Mouse (Mus musculus): Measurements from ENCODE around the gene Sdk2. TPM values are rescaled to one million over a fixed set of nuclear protein-coding genes. Genes with fewer than 3 reads are reported as not detected.
A peak's percentile ranks its signal among the peaks of the same experiment; 100 is the strongest.

Gene Sdk2
- total and polyA plus RNA-seq, 2 experiments from 2014 or later, result 1.9 to 18.5 TPM

- no peak for DNase-seq
- Histone ChIP-seq H3K9me3 (ENCODE audit: low read length) (no peaks in the 10 kb centered on the region; the same call in 1 of the 2 replicates), H3K9ac (no peak overlapping the region), H3K4me3 (ENCODE audit: low read depth, low read length) (no peak overlapping the region), H3K27ac (ENCODE audit: low read depth, low read length) (no peak overlapping the region), H3K27me3 (ENCODE audit: insufficient read depth, low read length) (no peaks in the 10 kb centered on the region), H3K36me3 (ENCODE audit: insufficient read depth) (no peaks in the 10 kb centered on the region), H3K4me2 (ENCODE audit: low read depth) (no peak overlapping the region), H3K4me1 (ENCODE audit: insufficient read depth) (peaks cover 4% of the 10 kb centered on the region; the same call in 1 of the 2 replicates)
- no peak for ATAC-seq
- WGBS, result 88% methylated on average over 10 of the region's 10 CpGs
- TF ChIP-seq CTCF (IDR thresholded peaks at IDR 0.05; ENCODE audit: low read depth), result no peak
These were observed 5.8 kb upstream of the Sdk2 start for GRCm38 (mm10) chr11:114072644-114073043.

DNA sequence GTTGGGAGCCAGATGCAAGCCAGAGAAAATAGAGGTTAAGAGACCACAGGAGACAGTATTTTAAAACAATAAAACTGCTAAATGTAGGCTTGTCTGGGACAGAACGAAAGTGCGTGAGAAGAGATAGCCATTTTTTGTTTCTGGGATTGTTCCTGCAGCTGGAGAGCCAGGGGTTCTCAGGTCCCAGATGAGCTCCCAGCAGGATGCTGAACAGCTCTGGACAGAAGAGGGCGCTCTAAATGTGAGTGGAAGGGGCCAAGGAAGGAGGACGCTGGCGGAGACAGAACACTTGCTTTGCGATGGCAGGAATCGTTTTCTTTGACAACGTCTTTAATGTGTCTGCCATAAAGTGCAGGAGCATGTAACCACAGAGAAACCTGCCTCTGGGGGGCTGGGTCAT is 5.2 kb upstream of the Sdk2 start:
- H3K4me2 ChIP-seq (ENCODE audit: low read depth), result no peak overlapping the region
- WGBS, result 30% methylated on average over 8 of the region's 8 CpGs
- TF ChIP-seq CTCF (IDR thresholded peaks at IDR 0.05; ENCODE audit: low read depth), result peak; percentile 63
- H3K4me3 ChIP-seq (ENCODE audit: low read depth, low read length), result no peak overlapping the region
- peaks cover 4% of the 10 kb centered on the region; the same call in 1 of the 2 replicates for H3K4me1 ChIP-seq (ENCODE audit: insufficient read depth)
- ATAC-seq (no peak), DNase-seq (peak; percentile 49)
- H3K9ac ChIP-seq, result no peak overlapping the region
- no peaks in the 10 kb centered on the region for H3K36me3 ChIP-seq (ENCODE audit: insufficient read depth)
- no peak overlapping the region for H3K27ac ChIP-seq (ENCODE audit: low read depth, low read length)
- no peaks in the 10 kb centered on the region; the same call in 1 of the 2 replicates for H3K9me3 ChIP-seq (ENCODE audit: low read length)
- no peaks in the 10 kb centered on the region for H3K27me3 ChIP-seq (ENCODE audit: insufficient read depth, low read length)

DNA sequence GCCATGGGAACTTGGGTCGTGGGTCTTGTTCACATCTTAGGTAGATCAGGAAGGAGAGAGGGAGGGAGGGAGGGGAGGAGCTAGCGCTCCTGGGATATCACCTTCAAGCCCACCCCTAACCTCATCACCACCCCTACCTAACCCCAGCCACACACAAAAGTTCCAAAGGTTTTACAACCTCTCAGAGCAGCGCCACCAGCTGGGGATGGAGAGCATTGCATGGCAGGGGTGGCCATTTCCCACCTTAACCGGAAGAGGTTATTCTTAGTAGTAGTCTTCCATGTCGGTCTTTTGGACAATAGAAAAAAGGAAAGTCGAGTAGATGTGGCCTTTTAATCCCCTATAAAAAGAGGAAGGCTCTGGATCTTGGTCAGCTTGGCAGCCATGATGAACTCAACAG is 4.0 kb upstream of the Sdk2 start:
- Histone ChIP-seq H3K4me2 (ENCODE audit: low read depth) (no peak overlapping the region), H3K27me3 (ENCODE audit: insufficient read depth, low read length) (no peaks in the 10 kb centered on the region), H3K9me3 (ENCODE audit: low read length) (no peaks in the 10 kb centered on the region), H3K9ac (no peak overlapping the region), H3K4me3 (ENCODE audit: low read depth, low read length) (no peak overlapping the region), H3K27ac (ENCODE audit: low read depth, low read length) (no peak overlapping the region), H3K36me3 (ENCODE audit: insufficient read depth) (no peaks in the 10 kb centered on the region), H3K4me1 (ENCODE audit: insufficient read depth) (peaks cover 4% of the 10 kb centered on the region; the same call in 1 of the 2 replicates)
- ATAC-seq, result no peak
- 69% methylated on average over 6 of the region's 6 CpGs for WGBS
- no peak for TF ChIP-seq CTCF (IDR thresholded peaks at IDR 0.05; ENCODE audit: low read depth)
- DNase-seq, result no peak

DNA sequence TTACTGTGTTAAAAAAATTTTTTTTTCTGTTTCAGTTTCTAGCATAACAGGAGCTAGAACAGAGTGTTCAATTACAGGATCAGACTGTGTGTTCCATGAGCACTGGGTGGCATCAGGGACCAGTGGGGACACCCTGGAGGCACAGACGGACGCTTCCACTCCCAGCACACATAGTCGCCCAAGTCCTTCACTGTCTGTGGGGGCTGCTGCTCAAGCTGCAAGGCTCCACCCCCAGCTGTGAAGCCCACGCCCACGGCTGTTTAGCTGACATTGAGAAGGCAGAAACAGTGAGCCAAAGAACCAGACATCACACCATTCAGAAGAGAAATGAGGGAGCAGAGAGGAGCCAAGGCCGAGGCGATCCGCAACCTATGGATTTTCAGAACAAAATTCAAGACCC is 3.3 kb upstream of the Sdk2 start:
- Histone ChIP-seq H3K4me1 (ENCODE audit: insufficient read depth) (peaks cover 4% of the 10 kb centered on the region), H3K4me3 (ENCODE audit: low read depth, low read length) (no peak overlapping the region), H3K27ac (ENCODE audit: low read depth, low read length) (no peak overlapping the region), H3K9me3 (ENCODE audit: low read length) (no peaks in the 10 kb centered on the region), H3K36me3 (ENCODE audit: insufficient read depth) (no peaks in the 10 kb centered on the region), H3K9ac (no peak overlapping the region), H3K27me3 (ENCODE audit: insufficient read depth, low read length) (no peaks in the 10 kb centered on the region), H3K4me2 (ENCODE audit: low read depth) (no peak overlapping the region)
- no peak for TF ChIP-seq CTCF (IDR thresholded peaks at IDR 0.05; ENCODE audit: low read depth)
- 63% methylated on average over 8 of the region's 8 CpGs for WGBS
- ATAC-seq (no peak), DNase-seq (no peak)

GRCm38 (mm10) chr11:114068390-114068789 is 1.5 kb upstream of the Sdk2 start:
- peak; percentile 44; the same call in 1 of the 2 replicates for ATAC-seq
- Histone ChIP-seq H3K9ac (no peak overlapping the region), H3K9me3 (ENCODE audit: low read length) (no peaks in the 10 kb centered on the region), H3K4me1 (ENCODE audit: insufficient read depth) (peaks cover 9% of the 10 kb centered on the region), H3K27ac (ENCODE audit: low read depth, low read length) (no peak overlapping the region), H3K27me3 (ENCODE audit: insufficient read depth, low read length) (no peaks in the 10 kb centered on the region), H3K4me3 (ENCODE audit: low read depth, low read length) (no peak overlapping the region), H3K4me2 (ENCODE audit: low read depth) (no peak overlapping the region), H3K36me3 (ENCODE audit: insufficient read depth) (no peaks in the 10 kb centered on the region)
- DNase-seq, result peak; percentile 80
- WGBS, result 4% methylated on average over 5 of the region's 5 CpGs
- peak; percentile 84 for TF ChIP-seq CTCF (IDR thresholded peaks at IDR 0.05; ENCODE audit: low read depth)

DNA sequence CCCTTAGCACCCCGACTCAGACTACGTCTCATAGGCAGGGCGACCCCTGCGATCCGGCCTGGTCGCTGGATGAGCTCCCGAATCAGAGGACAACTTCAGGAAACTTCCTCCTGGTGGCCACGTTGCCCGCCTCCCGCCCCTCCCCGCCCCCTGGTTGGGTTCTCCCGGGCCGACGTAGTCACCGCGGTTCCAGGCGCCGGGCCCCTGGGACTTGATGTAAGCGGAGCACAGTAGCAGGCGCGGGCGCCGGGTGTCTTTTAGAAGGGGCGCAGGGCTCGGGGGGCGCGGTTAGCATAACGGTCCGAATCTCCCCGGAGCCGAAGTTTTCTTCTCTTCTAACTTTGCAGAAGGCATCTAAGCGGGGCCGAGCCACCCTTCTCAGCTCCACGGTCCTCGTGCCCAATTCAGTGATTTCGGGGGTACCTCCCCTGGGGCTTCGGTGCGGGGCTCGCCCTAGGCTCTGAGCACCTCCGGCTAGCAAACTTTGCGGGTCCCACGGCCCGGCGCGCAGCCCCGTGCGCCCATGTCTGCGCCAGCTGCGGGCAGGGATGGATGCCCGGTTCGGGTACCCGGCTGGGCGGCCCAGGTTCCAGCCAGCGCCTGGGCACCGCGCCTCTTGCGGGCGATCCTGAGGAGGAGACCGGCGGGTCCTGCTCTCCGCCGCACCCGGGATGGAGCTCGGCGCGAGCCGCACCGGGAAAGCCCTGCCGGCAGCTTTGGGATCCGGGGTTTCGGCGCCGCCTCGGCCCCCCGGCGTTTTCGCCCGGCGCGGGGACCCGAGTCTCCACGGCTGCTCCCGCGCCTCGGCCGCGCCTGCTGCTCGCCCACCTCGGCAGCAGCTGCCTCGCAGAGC is 522 bp downstream of the Sdk2 start:
- Histone ChIP-seq H3K27ac (ENCODE audit: low read depth, low read length) (peak overlapping the region; percentile 77), H3K9me3 (ENCODE audit: low read length) (no peaks in the 10 kb centered on the region), H3K27me3 (ENCODE audit: insufficient read depth, low read length) (no peaks in the 10 kb centered on the region), H3K36me3 (ENCODE audit: insufficient read depth) (no peaks in the 10 kb centered on the region), H3K4me2 (ENCODE audit: low read depth) (peak overlapping the region; percentile 87), H3K9ac (peak overlapping the region; percentile 57), H3K4me1 (ENCODE audit: insufficient read depth) (peaks cover 17% of the 10 kb centered on the region), H3K4me3 (ENCODE audit: low read depth, low read length) (peak overlapping the region; percentile 59)
- DNase-seq (peak; percentile 44), ATAC-seq (peak; percentile 38)
- TF ChIP-seq CTCF (IDR thresholded peaks at IDR 0.05; ENCODE audit: low read depth), result peak; percentile 4; the same call in 1 of the 2 replicates
- 2% methylated on average over 90 of the region's 90 CpGs for WGBS

DNA sequence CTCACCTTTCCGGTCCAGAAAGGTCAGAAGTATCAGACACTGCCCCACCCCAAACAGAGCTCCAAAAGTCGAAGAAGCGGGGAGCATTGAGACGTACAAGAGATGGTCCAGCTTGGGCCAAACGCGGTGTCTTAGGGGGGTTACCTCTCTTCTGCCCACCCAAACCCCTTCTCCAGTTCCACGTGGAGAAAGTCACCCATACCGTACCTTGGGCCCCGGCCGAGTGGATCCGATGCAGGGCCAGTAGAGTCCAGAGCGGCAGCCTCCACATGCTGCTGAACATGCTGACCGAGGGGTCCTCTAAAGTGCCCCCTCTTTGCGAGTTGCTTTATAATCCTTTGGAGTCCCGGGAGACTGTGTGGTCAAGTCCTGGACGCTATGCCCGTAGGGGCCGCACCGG is 1.2 kb downstream of the Sdk2 start:
- H3K4me2 ChIP-seq (ENCODE audit: low read depth), result peak overlapping the region; percentile 87
- DNase-seq, result no peak
- H3K9ac ChIP-seq, result peak overlapping the region; percentile 57
- H3K27ac ChIP-seq (ENCODE audit: low read depth, low read length), result no peak overlapping the region
- H3K9me3 ChIP-seq (ENCODE audit: low read length), result no peaks in the 10 kb centered on the region
- no peak for ATAC-seq
- peaks cover 17% of the 10 kb centered on the region for H3K4me1 ChIP-seq (ENCODE audit: insufficient read depth)
- WGBS, result 4% methylated on average over 19 of the region's 19 CpGs
- TF ChIP-seq CTCF (IDR thresholded peaks at IDR 0.05; ENCODE audit: low read depth), result no peak
- no peaks in the 10 kb centered on the region for H3K36me3 ChIP-seq (ENCODE audit: insufficient read depth)
- peak overlapping the region; percentile 59 for H3K4me3 ChIP-seq (ENCODE audit: low read depth, low read length)
- no peaks in the 10 kb centered on the region for H3K27me3 ChIP-seq (ENCODE audit: insufficient read depth, low read length)

All from forebrain, postnatal 0 days (tissue).